Mouse (Mus musculus) ES-E14 (cell line): ENCODE measurements around the gene Ankrd23. TPM values are rescaled to one million over a fixed set of nuclear protein-coding genes. Genes with fewer than 3 reads are reported as not detected.
"Not testable (repeated sequence)": the region's sequence is repeated elsewhere in the genome, so short reads cannot be mapped to it uniquely, and the experiment has no call there.

Source experiments
- DNase-seq: peaks from one replicate; pipeline ENCODE4 v3.0.0-alpha.2; 2013; ENCODE audit warnings: low read depth, low spot score
- H3K27ac ChIP-seq: 2 replicates; pipeline ENCODE4 v1.5.1; 2012; ENCODE audit warnings: low read depth, mild to moderate bottlenecking, low read length, moderate library complexity, mixed read lengths; ENCODE audit not compliant: poor library complexity, insufficient read depth, severe bottlenecking
- H3K36me3 ChIP-seq: 2 replicates; pipeline ENCODE4 v1.6.1; 2012; ENCODE audit warnings: mild to moderate bottlenecking, low read length, moderate library complexity, mixed read lengths; ENCODE audit not compliant: control insufficient read depth, poor library complexity, insufficient read depth, severe bottlenecking
- H3K4me1 ChIP-seq, 2 experiments: fragments of 150-350 bp in 1 of 2; sonication (generic) in 1 of 2; 2 replicates each; pipeline ENCODE4 v1.6.1; 2012; ENCODE audit warnings: low read length in 2 of 2, mild to moderate bottlenecking in 1 of 2, mixed read lengths in 1 of 2; ENCODE audit not compliant: control insufficient read depth in 2 of 2, insufficient read depth in 2 of 2, poor library complexity in 1 of 2
- H3K4me3 ChIP-seq, 2 experiments: fragments of 150-350 bp in 1 of 2; sonication (generic) in 1 of 2; 2 replicates each; pipeline ENCODE4 v1.5.1; 2012; ENCODE audit warnings: low read length in 2 of 2, low read depth in 1 of 2, mild to moderate bottlenecking in 1 of 2, mixed read lengths in 1 of 2; ENCODE audit not compliant: insufficient read depth in 1 of 2, poor library complexity in 1 of 2, severe bottlenecking in 1 of 2
- H3K9ac ChIP-seq: 2 replicates; pipeline ENCODE4 v1.6.1; 2012; ENCODE audit warnings: low read depth, mild to moderate bottlenecking, low read length, mixed read lengths; ENCODE audit not compliant: poor library complexity, insufficient read depth, severe bottlenecking
- H3K9me3 ChIP-seq: fragments of 150-350 bp; sonication (generic); 2 replicates; pipeline ENCODE4 v1.6.1; 2012; ENCODE audit warnings: low read depth, mild to moderate bottlenecking, low read length; ENCODE audit not compliant: control insufficient read depth, insufficient read depth
- CHD2 ChIP-seq: IDR thresholded peaks from 2 replicates; pipeline ENCODE4 v1.6.1; 2014; ENCODE audit warnings: mild to moderate bottlenecking, low read depth, low read length, inconsistent platforms
- HCFC1 ChIP-seq: IDR thresholded peaks from 2 replicates; pipeline ENCODE4 v1.6.1; 2012; ENCODE audit warnings: low read length, inconsistent platforms, borderline replicate concordance; ENCODE audit not compliant: insufficient read depth
- MAFK ChIP-seq: IDR thresholded peaks from 2 replicates; pipeline ENCODE4 v1.6.1; 2014; ENCODE audit warnings: mild to moderate bottlenecking, low read depth, low read length, inconsistent platforms; ENCODE audit not compliant: insufficient read depth
- ZC3H11A ChIP-seq: IDR thresholded peaks from 2 replicates; pipeline ENCODE4 v1.6.1; 2012; ENCODE audit warnings: low read depth, mild to moderate bottlenecking, inconsistent platforms, low read length, borderline replicate concordance
- ZNF384 ChIP-seq: IDR thresholded peaks from 2 replicates; pipeline ENCODE4 v1.6.1; 2012; ENCODE audit warnings: low read depth, low read length, inconsistent platforms
- in situ Hi-C, 2 experiments: fragments of 600-800 bp; cut with MboI; formaldehyde crosslinking; loops; one replicate each; pipeline ENCODE4 v1.15.1; 2025; ENCODE audit warnings: low sequenced_read_pairs in 2 of 2, inconsistent platforms in 1 of 2; ENCODE audit not compliant: unreplicated experiment in 2 of 2
- total RNA-seq: library from RNA; depleted of rRNA; stranded (reverse); fragments of 300-350 nt; gene quantifications from 2 replicates; pipeline ENCODE4 v1.2.3, GENCODE M21; 2012; rRNA removed

Gene Ankrd23
- total RNA-seq: 5.0 and 5.5 TPM in 2 replicates

DNA sequence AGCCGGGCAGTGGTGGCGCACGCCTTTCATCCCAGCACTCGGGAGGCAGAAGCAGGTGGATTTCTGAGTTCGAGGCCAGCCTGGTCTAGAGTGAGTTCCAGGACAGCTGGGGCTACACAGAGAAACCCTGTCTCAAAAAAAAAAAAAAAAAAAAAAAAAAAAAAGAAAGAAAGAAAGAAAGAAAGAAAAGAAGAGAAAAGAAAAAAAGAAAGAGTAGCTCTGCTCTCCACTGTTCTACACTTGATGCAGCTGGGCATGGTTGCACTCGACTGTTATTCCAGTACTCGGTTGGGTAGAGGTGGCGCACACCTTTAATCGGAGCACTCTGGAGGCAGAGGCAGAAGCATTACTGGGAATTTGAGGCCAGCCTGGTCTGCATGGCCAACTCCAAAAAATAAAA lies at the start of gene Ankrd23:
TSS of gene Ankrd23 (minus strand) at position 101 of the 400 bp plus-strand sequence.
- H3K4me3 ChIP-seq, in situ Hi-C loops, DNase-seq, H3K9ac ChIP-seq, H3K36me3 ChIP-seq, H3K9me3 ChIP-seq, H3K27ac ChIP-seq, H3K4me1 ChIP-seq: not testable (repeated sequence)

DNA sequence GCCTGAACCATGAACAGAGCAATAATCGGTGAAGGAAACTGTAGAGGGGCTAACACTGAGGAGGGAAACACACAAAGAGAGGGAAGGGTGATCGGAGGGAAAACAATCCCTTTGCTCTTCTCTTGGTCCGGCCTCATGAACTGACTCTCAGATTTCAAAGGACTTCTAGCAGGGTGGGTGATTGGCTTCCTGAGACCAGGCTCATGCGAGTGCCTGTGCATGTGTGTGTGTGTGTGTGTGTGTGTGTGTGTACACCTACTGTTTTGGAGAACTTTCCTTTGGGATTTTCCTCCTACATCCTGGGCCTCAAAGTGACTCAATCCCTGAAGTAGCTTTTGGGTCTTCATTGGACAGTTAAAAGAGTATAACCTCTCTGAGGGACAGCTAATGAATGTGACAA lies 49.6 kb upstream of the Ankrd23 start:
- Histone ChIP-seq H3K9ac (no peak overlapping the region), H3K27ac (no peak overlapping the region)
- DNase-seq: no peak

DNA sequence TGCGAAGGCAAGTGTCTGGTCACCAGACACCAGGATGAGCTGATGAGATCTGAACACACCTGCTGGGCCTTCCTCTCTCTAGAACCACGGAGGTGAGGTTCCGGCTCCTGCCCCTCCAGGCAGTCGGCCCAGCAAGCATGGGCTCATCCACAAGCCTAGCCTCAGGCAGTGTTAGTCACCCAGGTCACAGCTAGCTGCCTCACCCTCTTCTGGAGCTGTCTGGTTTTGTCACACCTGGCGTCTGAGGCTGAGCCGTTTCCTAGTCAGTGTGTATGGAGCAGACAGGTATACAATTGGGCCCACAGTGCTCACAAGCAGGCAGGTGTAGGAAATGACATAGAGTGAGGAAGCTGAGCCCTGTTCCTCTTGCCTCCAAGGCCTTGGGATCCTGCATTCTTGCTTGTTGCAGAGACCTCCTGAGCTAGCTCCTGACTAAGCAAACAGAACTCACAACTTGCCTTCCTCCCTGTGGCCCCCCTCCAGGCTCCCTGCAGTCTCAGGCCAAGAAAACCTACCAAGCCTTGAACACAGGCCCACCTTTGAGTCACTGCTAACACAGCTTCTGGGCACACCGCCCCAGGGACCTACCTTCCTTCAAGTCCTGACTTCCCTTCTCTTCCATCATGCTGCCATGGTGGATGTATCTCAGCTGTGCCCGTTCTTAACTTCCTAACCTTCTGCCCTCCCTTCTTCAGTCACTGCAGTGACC lies 46.9 kb upstream of the Ankrd23 start:
- no peak overlapping the region for H3K4me3 ChIP-seq
- TF ChIP-seq CHD2: no peak
- TF ChIP-seq ZC3H11A: no peak
- no peak for TF ChIP-seq ZNF384
- TF ChIP-seq MAFK: no peak
- no peak for TF ChIP-seq HCFC1
- in situ Hi-C loops: no loop called here
- no peak overlapping the region for H3K9ac ChIP-seq
- no peaks in the 10 kb centered on the region for H3K9me3 ChIP-seq
- no peak overlapping the region for H3K27ac ChIP-seq
- H3K4me1 ChIP-seq: peaks cover 4 to 18% of the 10 kb centered on the region in 2 experiments; a peak in 3 of 4 replicates
- H3K36me3 ChIP-seq: no peaks in the 10 kb centered on the region
- no peak for DNase-seq

More for the DNA sequence above, 49.6 kb upstream of the Ankrd23 start:
- TF ChIP-seq ZNF384 (no peak), CHD2 (no peak), HCFC1 (no peak), MAFK (no peak), ZC3H11A (no peak)
- no peak overlapping the region for H3K4me3 ChIP-seq
- H3K9me3 ChIP-seq: no peaks in the 10 kb centered on the region
- H3K36me3 ChIP-seq: no peaks in the 10 kb centered on the region
- H3K4me1 ChIP-seq: peaks cover 2 to 19% of the 10 kb centered on the region in 2 experiments; a peak in 1 of 4 replicates
- in situ Hi-C loops: no loop called here

DNA sequence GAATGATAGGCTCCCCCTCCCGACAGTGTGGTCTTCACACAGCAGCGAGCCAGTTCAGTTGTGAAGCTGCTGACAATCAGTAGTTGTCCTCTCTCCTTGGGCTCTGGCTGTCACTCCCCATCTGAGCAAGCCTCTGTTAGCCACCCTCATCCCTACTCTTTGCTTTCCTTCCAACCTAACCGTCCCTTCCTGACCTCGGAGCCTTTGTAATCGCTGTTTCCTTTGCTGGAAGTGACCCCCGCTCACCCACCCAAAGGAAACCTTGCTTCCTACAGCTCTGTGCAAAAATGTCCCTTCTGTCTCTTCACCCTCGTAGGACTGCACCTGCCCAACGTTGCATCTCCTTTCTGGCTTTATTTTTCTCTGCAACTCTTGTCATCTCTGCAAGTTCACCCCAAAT lies 45.5 kb upstream of the Ankrd23 start:
- peaks cover 4 to 21% of the 10 kb centered on the region in 2 experiments; a peak in 3 of 4 replicates for H3K4me1 ChIP-seq
- TF ChIP-seq ZC3H11A (no peak), ZNF384 (no peak), CHD2 (no peak), MAFK (no peak), HCFC1 (no peak)
- H3K4me3 ChIP-seq: no peak overlapping the region
- in situ Hi-C loops: no loop called here
- no peak overlapping the region for H3K9ac ChIP-seq
- no peaks in the 10 kb centered on the region for H3K9me3 ChIP-seq
- DNase-seq: no peak
- no peak overlapping the region for H3K27ac ChIP-seq
- no peaks in the 10 kb centered on the region for H3K36me3 ChIP-seq

DNA sequence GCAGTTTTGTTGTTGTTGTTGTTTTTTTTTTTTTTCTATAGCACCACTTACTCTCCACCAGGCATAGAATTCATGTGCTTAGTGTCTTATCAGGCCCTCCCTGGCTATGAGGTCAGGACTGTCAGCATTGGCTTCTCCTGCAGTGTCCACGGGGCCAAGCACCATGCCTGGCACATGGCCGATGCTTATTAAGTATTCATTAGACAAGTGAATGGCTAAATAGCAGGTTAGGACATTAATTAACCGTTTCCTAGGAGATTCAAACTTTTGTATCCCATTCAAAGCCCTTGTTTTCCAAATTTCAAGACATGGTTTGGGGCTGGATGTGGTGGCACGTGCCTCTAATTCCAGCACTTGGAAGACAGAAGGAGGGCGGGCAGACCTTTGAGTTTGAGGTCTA lies 44.6 kb upstream of the Ankrd23 start:
- no peak overlapping the region for H3K9ac ChIP-seq
- H3K36me3 ChIP-seq: no peaks in the 10 kb centered on the region
- H3K27ac ChIP-seq: no peak overlapping the region; the same call in 1 of the 2 replicates
- no peak for DNase-seq
- H3K4me1 ChIP-seq: peaks cover 4 to 30% of the 10 kb centered on the region in 2 experiments; a peak in 3 of 4 replicates
- H3K4me3 ChIP-seq: no peak overlapping the region
- TF ChIP-seq HCFC1 (no peak), ZC3H11A (no peak), MAFK (no peak), ZNF384 (no peak), CHD2 (no peak)
- in situ Hi-C loops: no loop called here
- H3K9me3 ChIP-seq: no peaks in the 10 kb centered on the region
